Mouse (Mus musculus) CH12F3 (cell line): Measurements from ENCODE around the gene Coro2a.

Source experiments
- in situ Hi-C: fragments of 300-500 bp; cut with MboI; formaldehyde crosslinking; loops from 2 replicates; pipeline ENCODE4 v1.14.3; 2020; ENCODE audit warnings: low sequenced_read_pairs

The Coro2a gene

GRCm38 (mm10) chr4:46493071-46493470, 108.9 kb downstream of the Coro2a start:
- in situ Hi-C loops: no loop called here

DNA sequence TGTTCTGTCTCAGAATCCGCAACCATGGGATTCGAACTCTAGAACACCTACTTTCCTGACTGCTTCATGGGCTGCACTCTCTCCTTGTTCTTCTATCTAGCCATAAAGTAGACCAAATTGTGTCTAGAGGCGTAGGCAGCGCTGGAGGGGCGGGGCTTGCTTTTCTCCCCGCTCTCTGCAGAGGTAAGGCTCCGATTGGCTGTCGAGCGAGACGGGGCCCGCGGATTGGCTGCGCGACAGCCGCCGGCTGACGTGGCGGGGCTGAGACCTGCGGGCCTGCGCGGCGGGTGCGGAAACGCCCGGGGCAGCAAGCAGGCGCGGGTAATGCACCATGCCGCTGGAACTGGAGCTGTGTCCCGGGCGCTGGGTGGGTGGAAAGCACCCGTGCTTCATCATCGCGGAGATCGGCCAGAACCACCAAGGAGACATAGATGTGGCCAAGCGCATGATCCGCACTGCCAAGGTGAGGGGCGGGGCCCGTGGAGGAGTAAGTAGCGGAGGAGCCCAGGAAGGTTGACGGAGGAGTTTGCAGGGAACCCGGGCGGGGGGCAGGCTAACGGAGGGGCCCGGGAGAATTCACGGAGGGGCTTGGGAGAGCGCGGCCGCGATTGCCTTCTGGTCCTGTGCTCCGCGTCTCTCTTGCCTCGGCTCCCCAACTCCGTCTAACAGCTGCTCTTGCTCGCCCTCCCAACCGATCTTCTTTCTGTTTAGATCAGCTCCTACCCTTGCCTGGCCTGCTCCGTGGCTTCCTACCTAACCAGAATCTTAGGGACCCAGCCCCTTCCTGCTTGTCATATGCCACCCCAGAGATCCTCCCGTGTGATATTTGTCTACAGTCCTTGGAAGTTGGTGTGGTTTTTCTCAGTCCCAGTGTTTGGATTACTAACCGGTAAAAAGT, 112.7 kb downstream of the Coro2a start, which contains the start of gene Nans:
TSS of gene Nans (plus strand) at position 221 of the 898 bp plus-strand sequence.
- in situ Hi-C loops: no loop called here

DNA sequence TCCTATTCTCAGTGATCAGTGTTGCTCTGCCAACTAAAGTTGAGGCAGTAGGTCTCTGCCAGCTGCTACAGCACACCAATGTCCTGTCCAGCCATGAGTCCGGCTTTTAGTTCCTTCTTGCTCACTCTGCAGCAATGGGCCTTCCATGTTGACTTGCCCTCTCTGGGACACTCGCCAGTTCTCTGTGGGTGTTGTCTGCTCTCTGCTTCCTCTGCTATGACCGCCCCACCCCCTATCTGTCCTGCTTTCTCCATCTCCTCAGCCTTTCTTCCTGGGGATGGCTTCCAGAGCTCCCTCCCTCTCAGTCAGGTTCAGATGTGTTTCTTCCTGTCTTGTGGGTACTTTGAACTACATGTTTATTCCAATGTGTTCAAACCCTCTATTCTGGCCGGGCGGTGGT, 114.7 kb downstream of the Coro2a start:
- in situ Hi-C loops: no loop called here
